Mouse (Mus musculus): Measurements from ENCODE around the gene Ubac2.

Gene Ubac2

DNA sequence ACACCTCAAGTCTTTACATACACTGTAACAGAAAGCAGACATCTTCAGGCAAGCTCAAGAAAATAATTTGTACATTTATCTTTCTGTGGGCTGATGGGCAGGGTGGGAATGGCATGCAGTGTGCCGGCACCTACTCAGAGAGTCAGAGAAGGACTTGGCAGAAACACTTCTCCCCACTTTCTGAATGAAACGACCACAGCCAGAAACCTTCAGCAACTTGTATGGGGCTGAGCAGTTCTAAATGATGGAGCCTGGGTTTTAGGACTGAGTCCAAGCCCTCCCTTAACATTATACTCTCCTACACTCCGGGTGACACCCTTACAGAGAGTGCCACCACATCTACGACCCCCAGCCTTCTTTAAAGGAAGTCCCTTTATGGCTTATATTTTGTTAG, 85.5 kb downstream of the Ubac2 start:
- DNase-seq (ENCODE audit: extremely low read depth, low read depth, low spot score): no peak

- no peak for DNase-seq (ENCODE audit: extremely low read depth, low read depth, low spot score)
Observed at GRCm38 (mm10) chr14:121964990-121965389, 86.6 kb downstream of the Ubac2 start, which contains the start of gene Gpr183. Gene Gpr183, minus strand, starts transcription at chr14:121965195.

DNA sequence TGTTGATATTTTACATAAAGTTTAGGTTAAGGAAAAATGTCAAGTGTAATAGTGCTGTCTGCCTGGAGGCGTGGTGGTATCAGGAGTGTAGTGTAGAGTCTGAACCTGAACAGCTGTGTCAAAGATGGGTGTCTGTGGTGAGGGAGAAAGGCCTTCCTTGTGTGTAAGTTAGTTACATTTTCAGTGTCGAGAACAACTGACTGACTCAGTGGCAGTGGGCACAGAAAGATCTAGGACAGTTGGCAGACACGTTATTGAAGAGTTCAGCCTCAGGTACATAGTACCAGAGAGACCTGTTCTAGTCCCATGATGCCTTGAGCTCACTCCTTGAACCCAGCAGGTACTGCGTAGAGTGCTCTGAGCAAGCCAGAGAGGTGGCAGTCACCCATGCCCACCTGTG, 87.0 kb downstream of the Ubac2 start:
- DNase-seq (ENCODE audit: extremely low read depth, low read depth, low spot score): no peak

DNA sequence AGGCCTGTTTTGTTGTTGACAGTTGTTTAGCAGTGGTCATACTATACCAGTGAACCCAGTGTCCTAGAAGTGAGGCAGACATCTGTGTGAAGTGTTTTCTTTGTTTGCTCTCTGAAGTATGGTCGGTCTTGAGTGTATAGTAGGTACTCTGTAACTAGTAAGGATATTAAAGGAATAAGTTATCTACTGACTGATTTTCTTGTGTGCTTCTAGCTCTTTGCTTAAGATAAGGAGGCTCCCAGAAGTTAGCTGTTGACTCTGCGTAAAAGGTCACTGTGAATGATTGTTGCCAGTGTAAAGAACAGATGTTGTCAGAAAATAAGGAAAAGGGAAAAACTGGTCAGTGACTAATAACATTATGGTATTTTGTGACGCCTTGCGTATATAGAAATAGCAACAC, 88.7 kb downstream of the Ubac2 start:
- no peak for DNase-seq (ENCODE audit: extremely low read depth, low read depth, low spot score)

DNA sequence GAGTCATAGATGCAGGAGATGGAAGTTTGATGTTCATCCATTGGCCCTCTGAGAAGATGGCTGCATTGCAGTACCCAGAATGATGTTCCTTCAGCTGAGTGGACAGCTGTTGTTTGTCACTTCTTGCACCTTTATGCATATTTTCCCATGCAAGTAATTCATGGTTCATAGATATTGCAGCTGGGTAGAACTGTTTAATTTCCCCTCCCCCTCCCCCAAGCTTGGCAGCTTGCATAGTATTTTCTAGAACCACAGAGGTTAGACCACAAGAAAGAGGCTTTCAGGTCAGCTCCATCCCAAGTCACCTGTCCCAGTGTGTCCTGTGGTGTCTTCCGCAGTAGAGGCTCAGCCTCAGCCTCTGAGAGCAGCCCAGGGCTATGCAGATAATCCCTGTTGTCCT, 92.0 kb downstream of the Ubac2 start:
- no peak for DNase-seq (ENCODE audit: extremely low read depth, low read depth, low spot score)

- no peak for DNase-seq (ENCODE audit: extremely low read depth, low read depth, low spot score)
Observed at GRCm38 (mm10) chr14:121973114-121973513, 94.7 kb downstream of the Ubac2 start.

DNA sequence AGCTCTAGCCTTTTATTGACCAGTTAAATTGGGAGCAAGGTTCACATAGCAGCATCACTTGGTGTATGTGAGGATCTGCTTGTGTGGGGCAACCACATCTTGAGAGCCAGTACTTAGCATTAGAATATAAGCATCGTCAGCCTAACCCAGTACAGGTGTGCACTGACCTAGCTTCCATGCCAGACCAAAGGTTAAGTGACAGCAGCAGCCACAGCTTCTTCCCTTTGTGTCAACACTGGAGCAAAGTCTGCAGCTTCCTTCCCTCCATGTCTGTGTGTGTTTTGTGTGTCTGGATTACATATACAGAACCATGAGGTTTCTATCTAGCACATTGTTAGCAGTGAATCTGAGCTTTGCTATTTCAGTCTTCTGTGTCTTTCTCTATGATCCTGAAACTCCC, 103.1 kb downstream of the Ubac2 start:
- no peak for DNase-seq (ENCODE audit: extremely low read depth, low read depth, low spot score)

GRCm38 (mm10) chr14:121983009-121983933, 104.9 kb downstream of the Ubac2 start:
- DNase-seq (ENCODE audit: extremely low read depth, low read depth, low spot score): no peak

- DNase-seq (ENCODE audit: extremely low read depth, low read depth, low spot score): no peak
Observed at GRCm38 (mm10) chr14:121985477-121985876, 107.1 kb downstream of the Ubac2 start.

DNA sequence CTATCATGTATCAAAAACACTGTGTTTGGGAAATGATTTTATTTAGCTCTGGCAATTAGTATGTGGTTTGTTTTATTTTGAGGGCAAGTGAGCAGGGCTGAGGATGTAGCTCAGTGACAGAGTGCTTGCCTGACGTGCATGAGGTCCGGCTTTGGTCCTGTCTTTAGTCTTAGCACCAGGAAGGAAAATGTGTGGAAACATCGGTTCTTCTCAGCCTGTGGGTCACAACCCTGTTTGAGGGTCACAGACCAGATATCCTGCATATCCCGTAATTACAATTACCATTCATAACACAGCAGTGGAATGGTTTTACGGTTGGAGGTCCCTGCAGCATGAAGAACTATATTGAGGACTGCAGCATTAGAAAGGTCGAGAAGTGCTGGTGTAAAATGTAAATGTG, 107.6 kb downstream of the Ubac2 start:
- no peak for DNase-seq (ENCODE audit: extremely low read depth, low read depth, low spot score)

DNA sequence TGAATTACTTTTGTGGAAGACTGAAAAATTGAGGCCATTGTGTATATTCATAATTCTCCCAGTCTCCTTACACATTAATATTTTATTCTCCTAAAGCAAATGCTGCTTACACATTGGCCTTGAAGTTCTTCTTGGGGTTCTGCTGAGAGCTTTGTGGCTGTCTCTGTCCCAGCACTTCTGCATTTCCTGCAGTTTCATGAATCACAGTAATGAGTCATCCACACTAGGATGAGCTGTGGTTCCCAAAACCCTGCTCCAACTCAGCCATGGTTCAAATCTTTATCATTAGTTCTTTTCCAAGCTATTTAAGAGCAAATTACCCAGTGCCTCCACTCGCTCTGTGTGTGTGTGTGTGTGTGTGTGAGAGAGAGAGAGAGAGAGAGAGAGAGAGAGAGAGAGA, 108.9 kb downstream of the Ubac2 start:
- DNase-seq (ENCODE audit: extremely low read depth, low read depth, low spot score): no peak

GRCm38 (mm10) chr14:121987691-121988090, 109.3 kb downstream of the Ubac2 start:
- no peak for DNase-seq (ENCODE audit: extremely low read depth, low read depth, low spot score)

DNA sequence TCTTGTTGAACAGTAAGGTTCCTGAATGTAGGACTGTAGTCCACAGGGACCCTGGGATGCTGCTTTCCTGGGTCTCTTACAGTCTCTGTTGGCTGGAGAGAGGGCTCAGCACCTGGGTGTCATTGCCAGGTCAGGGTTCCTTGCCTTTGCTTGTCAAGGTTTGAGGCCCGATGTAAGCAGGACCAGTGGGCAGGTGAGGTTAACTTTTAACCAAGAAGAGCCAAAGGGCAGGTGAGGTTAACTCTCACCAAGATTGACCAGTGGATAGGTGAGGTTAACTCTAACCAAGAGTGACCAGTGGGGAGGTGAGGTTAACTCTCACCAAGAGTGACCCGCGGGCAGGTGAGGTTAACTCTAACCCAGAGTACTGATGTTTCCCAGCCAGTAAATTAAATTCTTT, 110.9 kb downstream of the Ubac2 start:
- DNase-seq (ENCODE audit: extremely low read depth, low read depth, low spot score): no peak

- no peak for DNase-seq (ENCODE audit: extremely low read depth, low read depth, low spot score)
Observed at GRCm38 (mm10) chr14:121989869-121990268, 111.4 kb downstream of the Ubac2 start.

DNA sequence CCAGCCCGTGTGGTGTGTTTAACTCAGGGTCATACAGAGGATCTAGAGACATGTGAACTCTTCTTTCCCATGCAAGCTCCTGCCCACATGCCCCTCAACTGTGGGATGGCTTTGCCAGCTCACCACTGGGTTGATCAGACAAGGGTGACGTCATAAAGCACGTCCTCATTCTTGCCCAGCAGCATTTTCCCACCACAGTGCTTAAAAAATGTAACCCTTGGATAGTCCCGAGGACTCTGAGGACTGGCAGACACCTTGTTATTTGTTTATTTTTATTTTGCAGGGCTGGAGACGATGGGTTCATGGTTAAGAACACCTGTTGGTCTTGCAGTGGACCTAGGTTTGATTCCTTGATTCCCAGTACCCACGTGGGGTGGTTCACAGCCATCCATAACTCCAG, 112.5 kb downstream of the Ubac2 start:
- no peak for DNase-seq (ENCODE audit: extremely low read depth, low read depth, low spot score)

- no peak for DNase-seq (ENCODE audit: extremely low read depth, low read depth, low spot score)
Observed at GRCm38 (mm10) chr14:121991921-121992320, 113.5 kb downstream of the Ubac2 start.

DNA sequence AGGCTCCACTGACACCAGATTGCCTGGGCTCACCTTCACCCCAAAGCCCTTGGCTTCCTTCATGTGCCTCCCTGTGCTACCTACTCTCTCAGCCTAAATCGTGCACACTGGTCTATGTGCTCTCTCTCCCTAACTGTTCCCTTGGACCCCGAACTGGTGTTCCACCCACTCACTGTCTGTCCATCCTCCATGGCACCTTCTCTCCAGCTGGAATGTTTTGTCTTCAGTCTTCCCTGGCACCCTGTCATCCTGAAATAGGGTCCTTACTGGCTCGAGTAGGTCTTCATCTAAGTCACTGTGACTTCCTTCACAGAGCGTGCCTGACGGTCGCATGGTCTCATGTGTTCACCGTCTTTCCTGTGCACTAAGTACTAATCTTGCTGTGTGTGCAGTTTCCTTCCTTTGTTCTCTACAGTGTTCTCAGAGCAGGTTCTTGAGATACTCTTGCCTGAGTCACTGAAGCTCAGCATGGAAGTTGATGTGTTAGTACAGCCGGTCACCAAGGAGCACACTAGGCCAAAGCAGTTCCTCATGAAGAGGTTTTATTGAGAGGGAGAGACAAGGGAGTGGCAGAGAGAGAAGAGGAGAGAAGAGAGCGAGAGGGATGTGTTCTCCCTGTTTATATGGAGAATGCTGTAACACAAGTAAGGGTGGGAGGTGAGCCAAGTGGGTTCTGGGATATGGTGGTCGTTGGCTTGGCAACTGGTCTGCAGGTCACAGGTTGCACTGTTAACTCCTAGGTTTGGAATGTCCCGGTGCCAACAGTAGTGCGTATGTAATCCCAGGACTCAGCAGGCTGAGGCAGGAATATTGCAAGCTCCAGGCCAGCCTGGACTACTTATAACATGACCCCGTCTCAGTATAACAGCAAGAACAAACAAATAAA, 114.2 kb downstream of the Ubac2 start:
- DNase-seq (ENCODE audit: extremely low read depth, low read depth, low spot score): no peak

- DNase-seq (ENCODE audit: extremely low read depth, low read depth, low spot score): no peak
Observed at GRCm38 (mm10) chr14:121993616-121994015, 115.2 kb downstream of the Ubac2 start.

- no peak for DNase-seq (ENCODE audit: extremely low read depth, low read depth, low spot score)
Observed at GRCm38 (mm10) chr14:121994171-121994700, 115.8 kb downstream of the Ubac2 start.

DNA sequence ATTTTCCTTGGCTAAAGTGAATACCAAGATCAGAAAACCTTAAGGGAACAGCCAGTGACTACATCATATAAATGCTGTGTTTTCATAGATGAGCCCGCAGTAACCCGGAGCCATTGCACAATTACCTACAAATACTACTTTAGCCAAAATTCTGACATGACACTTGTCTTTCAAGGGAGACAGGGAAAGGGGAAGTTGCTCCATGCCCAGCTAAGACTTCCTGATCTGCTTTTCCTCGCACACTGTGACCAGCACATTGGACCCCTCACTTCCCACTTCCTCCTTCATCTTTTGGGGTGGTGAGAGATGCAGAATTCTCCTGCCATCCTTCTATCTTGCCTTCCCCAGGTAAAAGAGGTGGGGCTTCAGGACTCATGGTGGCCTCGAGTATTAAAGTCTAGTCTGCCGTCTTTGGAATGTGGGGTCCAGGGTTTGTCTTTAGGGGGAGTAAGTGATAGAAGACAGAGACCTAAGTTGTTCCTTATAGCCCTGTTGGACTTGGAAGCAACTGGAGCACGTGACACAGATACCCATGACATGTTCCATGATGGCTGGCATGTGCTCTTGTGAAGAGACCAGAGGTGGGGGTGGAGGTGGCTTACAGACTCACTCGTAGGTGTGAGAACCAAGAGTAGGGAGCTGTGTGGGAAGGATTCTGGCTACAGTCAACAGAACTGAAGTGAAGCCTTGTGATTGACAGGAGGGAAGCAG, 116.6 kb downstream of the Ubac2 start:
- DNase-seq (ENCODE audit: extremely low read depth, low read depth, low spot score): no peak

GRCm38 (mm10) chr14:121995557-121995870, 117.1 kb downstream of the Ubac2 start:
- DNase-seq (ENCODE audit: extremely low read depth, low read depth, low spot score): no peak

All from fat pad, adult 2 months (tissue).